Mouse (Mus musculus) monocyte, adult 2 months (primary cell): Measurements from ENCODE around the gene Esm1.

Source experiments
- DNase-seq, 2 experiments: peaks; one replicate each; pipeline ENCODE4 v3.0.0; 2022; ENCODE audit warnings: low spot score in 2 of 2, low read depth in 1 of 2

The Esm1 gene

GRCm38 (mm10) chr13:113209624-113210023 is at the start of gene Esm1:
Gene Esm1 (plus strand): TSS chr13:113209659.
- DNase-seq: no peak

DNA sequence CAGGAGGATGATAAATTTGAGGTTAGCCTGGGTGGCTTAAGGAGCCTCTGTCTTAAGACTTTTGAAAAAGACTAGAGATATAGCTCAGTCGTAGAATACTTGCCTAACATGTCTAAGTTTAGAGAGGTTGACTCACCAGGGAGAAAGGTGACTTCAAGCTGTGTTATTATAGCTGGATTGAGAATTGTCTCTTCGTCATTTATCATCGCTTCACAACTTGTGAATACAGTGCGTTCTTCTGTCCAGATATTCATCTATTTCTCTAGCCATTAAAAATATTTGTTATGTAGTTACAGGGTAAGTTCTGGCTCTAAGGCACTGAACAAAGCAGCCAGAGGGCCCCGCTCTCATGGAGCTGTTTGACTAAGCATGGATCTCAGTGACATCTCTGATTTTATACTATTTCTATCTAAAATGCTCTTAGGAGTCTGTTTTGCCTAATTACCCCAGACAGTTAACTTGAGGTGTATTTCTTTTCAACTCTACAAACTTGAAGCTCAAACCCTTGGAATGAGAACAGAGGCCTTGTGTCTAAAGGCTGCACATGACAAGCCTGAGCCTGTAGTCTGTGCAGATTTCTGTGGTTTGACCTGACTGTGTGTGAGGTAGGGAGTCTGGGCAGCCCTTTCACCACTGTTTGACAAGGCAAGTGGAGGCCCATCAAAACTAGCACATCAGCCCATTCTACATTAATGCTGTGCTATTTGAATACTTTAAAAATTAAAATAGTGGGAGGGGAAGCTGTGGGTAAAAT is 45.0 kb upstream of the Esm1 start:
- no peak for DNase-seq

- DNase-seq: no peak
Observed at GRCm38 (mm10) chr13:113168018-113168534, 41.4 kb upstream of the Esm1 start.

- DNase-seq: no peak
Observed at GRCm38 (mm10) chr13:113170256-113170655, 39.2 kb upstream of the Esm1 start.

- no peak for DNase-seq
Observed at GRCm38 (mm10) chr13:113174162-113174561, 35.3 kb upstream of the Esm1 start.

DNA sequence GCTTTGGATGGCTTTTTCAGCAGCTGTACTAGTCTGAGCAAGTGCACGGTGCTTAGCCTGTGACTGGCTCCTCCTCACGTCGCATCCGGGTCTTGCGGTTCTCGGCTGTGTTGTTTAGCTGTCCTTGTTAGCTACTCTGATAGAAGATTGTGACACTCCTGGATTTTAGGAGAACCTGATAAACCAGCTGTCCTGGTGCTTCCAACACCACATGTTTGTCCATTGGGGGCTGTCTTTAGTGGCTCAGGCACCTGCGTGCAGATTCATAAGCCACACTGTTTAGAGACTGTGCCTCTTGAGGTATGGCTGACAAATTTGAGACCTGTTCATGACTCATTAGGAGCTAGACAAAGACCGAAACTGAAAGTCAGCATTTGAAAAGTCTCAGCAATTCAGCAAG is 26.1 kb upstream of the Esm1 start:
- DNase-seq: no peak

GRCm38 (mm10) chr13:113183720-113184119 is 25.7 kb upstream of the Esm1 start:
- no peak for DNase-seq

DNA sequence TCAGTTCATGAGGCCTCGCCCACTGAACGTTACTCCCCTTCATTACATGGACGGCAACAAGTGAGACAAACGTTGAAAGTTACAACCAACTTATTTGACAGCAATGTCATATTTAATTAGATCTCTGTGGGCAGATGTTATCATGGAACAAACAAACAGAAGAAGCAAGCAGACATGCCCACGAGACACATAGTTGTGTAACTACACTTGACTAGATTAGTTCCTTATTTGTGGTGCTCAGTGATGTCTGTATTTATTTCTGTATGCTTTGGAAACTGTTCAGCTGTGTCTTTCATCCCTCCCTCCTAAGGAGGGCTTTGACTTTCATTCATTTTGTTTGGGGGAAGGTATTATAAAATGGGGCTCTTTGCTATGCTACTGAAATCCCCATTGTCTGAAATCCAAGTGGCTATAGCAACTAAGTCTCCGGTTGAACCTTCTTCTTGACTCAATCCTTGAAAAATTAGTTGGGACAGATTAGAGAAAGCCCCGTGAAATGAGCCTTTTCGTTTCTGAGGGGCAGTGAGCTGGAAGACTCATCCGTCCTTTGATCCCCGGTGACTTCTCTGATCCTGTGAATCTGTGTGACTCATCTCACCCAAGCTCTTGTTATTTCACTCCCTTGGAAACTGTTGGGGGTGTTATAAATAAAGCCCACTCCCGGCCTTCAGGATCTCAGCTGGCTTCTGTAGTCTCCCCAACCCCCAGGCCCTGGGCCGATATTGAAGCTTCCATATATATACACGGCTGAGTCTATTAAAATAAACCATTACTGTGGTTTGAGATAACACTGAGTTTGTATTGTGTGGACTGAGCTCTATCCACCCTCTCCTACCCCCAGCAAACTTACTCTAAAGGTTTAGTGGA is 12.4 kb upstream of the Esm1 start:
- DNase-seq: no peak

DNA sequence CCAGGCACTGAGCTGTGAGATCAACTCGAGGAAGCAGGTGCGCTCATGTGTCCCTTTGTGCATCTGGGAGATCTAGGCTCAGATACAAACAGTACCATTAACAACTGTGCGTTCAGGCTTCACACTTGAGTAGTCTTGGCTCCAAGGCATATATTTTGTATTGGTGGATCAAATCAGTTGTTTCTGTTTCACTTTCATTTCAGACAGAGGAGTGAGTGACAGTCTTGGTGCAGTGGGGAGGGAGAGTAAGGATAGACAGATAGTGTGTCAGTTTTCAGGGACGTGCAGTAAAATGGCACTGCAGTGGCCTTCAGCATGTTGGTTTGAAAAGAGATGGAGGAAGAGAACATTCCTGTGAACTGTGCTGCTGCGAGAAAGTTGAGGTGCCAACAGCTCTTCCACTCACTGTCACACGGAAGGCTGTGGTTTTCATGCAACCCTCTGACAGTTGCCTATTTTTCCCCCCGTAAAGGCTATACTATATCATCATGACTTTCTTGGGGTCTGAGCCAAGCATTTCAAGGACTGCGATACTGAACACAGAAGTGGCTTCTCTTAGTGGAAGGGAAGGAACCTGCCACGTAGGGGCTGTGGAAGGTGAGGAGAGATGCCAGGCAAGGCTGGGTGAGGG is 11.5 kb upstream of the Esm1 start:
- DNase-seq: no peak

DNA sequence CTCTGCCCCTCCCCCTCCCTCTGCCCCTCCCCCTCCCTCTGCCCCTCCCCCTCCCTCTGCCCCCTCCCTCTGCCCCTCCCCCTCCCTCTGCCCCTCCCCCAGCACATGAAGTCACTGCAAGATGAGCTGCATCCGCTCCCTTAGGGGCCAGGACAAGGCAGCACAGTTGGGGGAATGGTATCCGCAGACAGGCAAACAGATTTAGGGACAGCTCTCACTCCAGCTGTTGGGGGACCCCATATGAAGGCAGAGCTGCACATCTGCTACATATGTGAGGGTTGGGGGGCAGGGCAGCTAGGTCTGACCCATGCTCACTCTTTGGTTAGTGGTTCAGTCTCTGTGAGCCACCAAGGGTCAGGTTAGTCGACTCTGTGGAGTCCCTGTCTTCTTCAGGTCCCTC is 10.1 kb upstream of the Esm1 start:
- no peak for DNase-seq

DNA sequence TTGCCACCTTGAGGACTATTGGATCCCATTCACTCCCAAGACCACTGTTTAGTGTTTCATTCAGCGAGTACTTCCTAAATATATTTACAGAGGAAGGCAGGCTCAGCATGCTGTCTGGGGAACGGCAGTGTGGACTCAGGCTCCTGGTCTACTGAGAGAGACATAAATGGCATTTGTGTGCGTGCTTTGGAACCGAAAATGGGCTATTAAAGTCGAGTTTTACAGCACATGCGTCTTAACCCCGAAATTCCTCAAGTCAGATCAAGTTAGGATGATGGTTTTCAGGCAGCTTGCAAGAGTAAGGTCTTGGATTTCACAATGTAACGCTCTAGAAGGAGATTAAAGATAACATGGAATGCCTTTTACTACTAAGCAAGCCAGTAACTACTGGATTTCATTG is 8.7 kb upstream of the Esm1 start:
- DNase-seq: no peak

- no peak for DNase-seq
Observed at GRCm38 (mm10) chr13:113201631-113202030, 7.8 kb upstream of the Esm1 start.

DNA sequence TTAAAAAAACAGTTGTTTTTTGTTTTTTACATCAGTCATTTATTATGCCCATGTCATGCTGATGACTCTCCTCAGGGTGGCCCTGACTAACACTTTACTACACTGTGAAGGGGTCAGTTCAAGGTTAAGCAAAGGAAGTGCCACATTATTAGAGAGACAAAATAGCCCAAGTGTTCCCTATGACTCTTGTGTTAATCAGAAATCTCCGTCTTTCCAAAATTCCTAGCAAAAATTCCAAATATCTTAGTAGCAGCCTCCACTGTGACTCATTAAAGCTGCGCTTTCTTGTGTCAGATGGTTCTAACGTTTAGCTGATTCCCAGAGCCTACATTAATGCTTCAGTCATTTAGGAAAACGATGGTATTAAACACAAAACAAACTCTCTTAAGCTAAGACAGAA is 7.3 kb upstream of the Esm1 start:
- DNase-seq: no peak

- DNase-seq: no peak
Observed at GRCm38 (mm10) chr13:113203146-113203545, 6.3 kb upstream of the Esm1 start.

DNA sequence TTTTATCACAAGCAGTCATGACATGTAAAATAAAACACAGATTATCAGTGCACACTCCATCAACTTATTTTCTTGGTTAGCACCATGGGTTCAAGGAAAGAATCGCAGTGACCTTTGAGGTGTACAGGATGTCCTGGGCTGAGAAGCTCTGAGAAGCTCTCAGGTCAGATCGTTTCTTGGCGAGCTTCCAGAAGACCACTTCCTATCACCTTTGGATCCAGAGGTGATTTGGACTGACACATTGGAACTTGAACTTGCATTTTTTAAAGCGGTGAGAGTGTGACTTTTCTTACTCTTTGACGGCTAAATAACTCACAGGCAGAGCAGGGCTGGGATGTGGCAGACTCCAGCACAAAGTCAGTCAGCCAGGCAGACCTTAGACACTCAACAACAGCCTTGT is 4.1 kb upstream of the Esm1 start:
- no peak for DNase-seq

DNA sequence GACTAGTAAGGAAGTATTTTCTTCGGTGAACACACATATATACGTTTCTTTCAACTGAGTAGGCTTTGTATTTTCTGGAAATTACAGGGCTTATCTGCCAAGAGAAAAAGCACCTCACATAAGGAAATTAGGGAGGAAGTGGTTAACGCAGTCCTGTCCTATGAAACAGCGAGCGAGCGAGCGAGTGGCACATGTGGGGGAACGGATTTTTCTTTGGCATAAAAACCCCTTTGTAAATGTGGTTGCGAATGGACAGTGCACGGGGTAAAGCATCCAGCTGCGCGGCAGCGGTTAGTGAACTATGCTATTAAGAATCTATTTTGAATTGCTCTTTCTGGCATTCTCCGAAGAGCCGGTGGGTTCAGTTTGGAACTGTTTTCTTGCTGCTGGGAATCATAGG is 1.9 kb downstream of the Esm1 start:
- no peak for DNase-seq

DNA sequence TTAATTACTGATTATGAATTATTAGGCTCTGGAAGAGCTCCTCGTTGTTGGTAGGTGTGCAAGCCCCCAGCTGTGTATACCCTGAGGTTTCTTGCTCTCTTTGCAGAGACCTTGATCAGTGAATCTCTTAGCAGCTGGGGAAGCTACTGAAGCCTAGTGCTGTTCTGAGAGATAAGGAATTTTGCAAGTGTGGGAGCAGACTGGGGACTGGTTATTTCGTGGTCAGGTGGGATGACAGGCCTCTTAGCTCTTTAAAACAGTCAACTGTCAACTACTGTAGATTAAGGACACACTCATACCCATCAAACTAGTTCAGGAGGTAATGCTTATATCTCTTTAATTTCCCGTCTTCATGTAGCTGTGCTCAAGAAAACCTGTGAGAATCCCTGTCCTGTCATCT is 2.9 kb downstream of the Esm1 start:
- DNase-seq: no peak

DNA sequence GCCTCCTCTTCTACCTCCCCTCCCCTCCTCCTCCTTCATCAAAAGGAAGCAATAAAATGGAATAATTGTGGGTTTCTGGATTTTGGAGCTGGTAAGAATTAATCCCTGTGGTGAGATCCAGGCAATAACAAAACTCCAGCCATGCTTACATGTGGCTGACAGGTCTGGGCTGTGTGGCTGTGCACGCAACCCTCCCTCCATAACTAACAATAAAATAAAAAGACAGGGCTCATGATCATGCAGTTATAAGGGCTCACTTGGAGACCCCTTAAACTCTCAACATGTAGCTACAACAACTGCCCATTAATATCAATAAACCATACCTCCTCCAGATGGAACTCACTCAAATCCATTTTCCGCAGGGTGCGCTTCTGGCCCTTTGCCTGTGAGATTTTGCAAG is 4.4 kb downstream of the Esm1 start:
- DNase-seq: no peak

GRCm38 (mm10) chr13:113221851-113222250 is 12.4 kb downstream of the Esm1 start:
- no peak for DNase-seq

GRCm38 (mm10) chr13:113224105-113224504 is 14.6 kb downstream of the Esm1 start:
- DNase-seq: no peak

- DNase-seq: no peak
Observed at GRCm38 (mm10) chr13:113225811-113226210, 16.4 kb downstream of the Esm1 start, which contains the start of gene Gzmk. Gene Gzmk (minus strand): TSS chr13:113225908.

DNA sequence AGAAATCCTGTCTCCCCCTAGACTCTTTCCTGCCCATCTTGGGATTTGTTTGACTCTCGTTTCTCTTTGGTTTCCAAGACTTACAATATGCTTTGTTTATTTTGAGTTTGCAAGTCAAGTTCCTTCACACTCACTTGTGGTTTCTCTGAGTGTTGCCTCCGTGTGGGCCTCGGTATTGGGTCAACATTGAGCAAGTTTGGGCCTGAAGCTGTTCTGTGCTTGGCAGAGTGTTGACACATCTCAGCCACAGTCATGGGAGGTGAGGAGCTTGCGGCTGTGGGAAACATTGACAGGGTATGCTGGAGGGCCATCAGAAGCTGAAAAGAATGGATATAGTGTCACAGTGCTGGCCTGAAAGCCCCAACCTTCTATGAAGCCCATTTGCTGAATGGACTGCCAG is 17.6 kb downstream of the Esm1 start:
- DNase-seq: no peak
